Mouse (Mus musculus): ENCODE results near the gene Scn4a.
"Not testable (repeated sequence)": the region's sequence is repeated elsewhere in the genome, so short reads cannot be mapped to it uniquely, and the experiment has no call there.

The Scn4a gene

GRCm38 (mm10) chr11:106353188-106353587 lies at the start of gene Scn4a:
TSS of gene Scn4a (minus strand) at chr11:106353288.
- no peak for DNase-seq

- DNase-seq, result no peak
These were observed 45.4 kb upstream of the Scn4a start for GRCm38 (mm10) chr11:106398481-106398880.

GRCm38 (mm10) chr11:106397656-106398055 lies 44.6 kb upstream of the Scn4a start:
- no peak for DNase-seq

DNA sequence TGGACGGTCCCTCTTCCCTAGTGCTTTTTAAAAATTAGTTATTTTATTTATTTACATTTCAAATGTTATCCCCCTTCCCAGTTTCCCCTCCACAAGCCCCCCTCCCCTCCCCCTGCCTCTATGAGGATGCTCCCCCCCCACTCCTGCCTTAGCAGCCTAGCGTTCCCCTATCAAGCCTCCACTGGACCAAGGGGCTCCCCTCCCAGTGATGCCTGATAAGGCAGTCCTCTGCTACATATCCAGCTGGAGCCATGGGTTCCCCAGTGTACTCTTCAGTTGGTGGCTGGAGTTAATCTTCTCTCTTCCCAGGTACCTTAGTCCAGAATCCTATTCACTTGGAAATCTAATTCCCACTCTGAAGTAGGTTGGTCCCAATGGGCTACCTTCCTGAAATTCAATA lies 41.0 kb upstream of the Scn4a start:
- DNase-seq, result not testable (repeated sequence)

- DNase-seq, result no peak
These were observed 40.2 kb upstream of the Scn4a start for GRCm38 (mm10) chr11:106393331-106393616.

DNA sequence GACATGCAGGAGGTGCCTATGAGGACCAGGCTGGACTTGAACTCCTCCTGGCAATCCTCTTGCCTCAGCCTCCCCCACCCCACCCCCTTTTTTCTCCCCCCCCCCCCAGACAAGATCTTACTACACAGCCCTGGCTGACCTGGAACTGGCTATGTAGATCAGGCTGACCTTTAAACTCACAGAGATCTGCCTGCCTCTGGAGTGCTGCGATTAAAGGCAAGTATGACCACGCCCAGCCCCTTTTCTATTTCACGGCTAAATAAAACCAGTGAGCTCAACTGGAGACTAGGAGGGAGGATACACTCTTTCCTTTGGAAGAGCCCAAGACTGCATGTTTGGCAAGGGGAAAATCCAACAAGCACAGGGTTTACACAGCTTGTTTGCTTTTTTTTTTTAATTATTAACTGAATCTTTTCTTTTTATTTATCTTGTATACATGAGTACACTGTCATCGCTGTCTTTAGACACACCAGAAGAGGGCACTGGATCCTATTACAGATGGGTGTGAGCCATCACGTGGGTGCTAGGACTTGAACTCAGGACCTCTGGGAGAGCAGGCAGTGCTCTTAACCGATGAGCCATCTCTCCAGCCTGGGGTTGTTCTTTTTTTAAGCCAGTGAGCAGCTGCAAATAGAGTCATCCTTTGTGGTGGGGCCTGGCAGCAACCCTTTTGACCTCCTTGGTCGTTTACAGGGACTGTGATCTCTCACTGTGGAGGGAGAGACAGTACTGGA lies 39.7 kb upstream of the Scn4a start:
- DNase-seq, result no peak

DNA sequence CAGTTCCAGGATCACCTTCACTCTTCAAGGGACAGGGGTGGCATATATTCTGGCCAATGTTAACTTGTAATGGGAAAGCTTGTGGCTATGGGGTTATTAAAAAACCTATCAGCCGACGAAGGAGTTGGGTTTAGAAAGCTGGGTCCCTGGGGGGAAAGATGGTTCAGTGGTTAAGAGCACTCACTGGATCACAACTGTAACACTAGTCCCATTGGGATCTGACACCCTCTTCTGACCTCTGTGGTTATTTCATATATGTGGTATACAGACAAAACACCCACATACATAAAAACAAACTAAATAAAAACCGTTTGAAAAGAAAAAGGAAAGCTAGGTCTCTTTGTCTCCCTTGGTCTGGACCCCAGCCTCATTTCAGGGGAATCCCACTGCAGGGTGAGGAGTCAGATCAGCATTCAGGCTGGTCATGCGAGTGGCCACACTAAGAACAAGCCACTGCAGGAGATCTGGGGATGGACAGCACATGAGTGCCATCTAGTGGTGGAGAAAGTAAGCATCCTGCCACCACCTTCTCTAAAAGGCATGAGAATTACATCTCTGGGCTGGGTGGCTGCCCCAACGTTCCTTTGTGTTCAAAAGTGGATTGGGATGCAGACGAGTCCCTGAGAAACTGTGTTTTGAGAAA lies 38.6 kb upstream of the Scn4a start:
- peak; percentile 85 for DNase-seq

DNA sequence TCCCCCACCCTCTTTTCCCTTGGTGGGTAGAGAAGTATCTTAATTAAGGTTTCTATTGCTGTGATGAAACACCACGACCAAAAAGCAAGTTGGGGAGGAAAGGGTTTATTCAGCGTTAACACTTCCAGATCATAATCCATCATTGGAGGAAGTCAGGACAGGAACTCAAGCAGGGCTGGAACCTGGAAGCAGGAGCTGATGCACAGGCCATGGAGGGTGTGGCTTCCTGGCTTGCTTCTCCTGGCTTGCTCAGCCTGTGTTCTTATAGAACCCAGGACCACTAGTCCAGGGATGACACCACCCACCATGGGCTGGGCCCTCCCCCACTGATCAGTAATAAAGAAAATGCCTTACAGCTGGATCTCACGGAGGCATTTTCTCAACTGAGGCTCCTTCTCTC lies 37.7 kb upstream of the Scn4a start:
- DNase-seq, result peak; percentile 66

GRCm38 (mm10) chr11:106389611-106390010 lies 36.5 kb upstream of the Scn4a start:
- DNase-seq, result peak; percentile 68

DNA sequence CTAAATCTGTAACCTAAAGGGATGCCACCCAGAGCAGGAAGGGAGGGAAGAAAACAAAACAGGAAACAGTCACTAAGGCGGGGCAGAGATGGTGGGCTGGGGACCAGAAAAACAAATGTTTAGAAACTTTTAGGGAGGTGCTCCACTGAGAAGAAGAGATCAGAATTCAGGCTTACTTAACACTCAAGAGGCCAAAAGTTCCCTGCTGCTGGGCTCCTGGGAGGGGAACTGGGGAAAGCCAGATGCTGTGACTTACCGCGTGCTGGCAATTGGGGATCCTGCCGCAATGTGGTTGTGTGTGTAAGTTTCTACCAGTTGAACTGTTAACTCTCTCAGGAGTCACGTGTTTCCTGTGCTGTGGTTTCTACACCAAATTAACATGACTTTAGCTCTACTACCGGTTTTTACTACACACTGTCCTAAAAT lies 34.7 kb upstream of the Scn4a start, which contains the start of gene Icam2:
Gene Icam2 (minus strand): TSS at position 285 of the 426 bp plus-strand sequence.
- peak; percentile 57 for DNase-seq

GRCm38 (mm10) chr11:106387020-106387419 lies 33.9 kb upstream of the Scn4a start:
- no peak for DNase-seq

GRCm38 (mm10) chr11:106386409-106386808 lies 33.3 kb upstream of the Scn4a start:
- DNase-seq, result no peak

GRCm38 (mm10) chr11:106383051-106383790 lies 30.1 kb upstream of the Scn4a start:
- DNase-seq, result no peak

GRCm38 (mm10) chr11:106382424-106382823 lies 29.3 kb upstream of the Scn4a start:
- peak; percentile 66 for DNase-seq

GRCm38 (mm10) chr11:106381883-106382282 lies 28.8 kb upstream of the Scn4a start:
- DNase-seq, result peak; percentile 69

GRCm38 (mm10) chr11:106381011-106381410 lies 27.9 kb upstream of the Scn4a start:
- DNase-seq, result no peak

DNA sequence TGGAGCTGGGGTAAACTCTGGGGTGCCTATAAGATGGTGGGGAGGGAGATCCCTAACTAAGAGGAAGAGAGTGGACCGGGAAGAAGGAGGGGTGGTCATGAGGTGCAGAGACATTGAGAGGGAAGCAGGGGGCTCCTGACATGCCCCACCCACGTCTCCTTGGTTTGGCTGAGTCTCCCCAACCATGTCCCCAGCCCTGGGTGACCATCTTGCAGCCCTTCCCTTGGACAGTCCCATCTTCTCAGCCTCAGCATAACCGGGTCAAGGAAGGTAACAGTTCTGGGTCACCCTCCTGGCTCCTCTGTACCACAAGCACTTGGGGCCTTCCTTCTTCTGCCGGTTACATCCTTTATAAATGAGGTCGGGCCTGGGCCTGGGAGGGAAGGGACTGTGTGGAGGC lies 21.9 kb upstream of the Scn4a start:
- no peak for DNase-seq

DNA sequence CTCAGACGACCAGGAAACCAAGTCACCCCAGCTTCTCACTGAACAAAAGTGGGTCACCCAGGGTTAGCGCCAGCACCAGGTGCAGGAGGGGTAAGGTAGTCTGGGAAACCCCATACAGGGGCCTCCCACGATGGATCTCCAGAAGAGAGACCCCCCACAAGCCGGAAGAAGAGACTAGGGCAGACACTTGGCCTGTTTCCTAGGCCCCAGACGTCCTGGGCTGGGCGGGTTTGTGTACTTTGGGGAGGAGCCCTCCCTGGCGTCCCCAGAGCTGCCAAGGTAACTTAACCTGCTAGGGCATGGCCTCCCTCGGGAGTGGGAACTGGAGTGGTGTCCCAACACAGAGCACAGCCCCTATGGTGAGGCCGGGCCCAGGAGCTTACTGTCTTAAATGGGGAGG lies 21.5 kb upstream of the Scn4a start:
- DNase-seq, result peak; percentile 52

- no peak for DNase-seq
These were observed 20.9 kb upstream of the Scn4a start for GRCm38 (mm10) chr11:106373998-106374397.

DNA sequence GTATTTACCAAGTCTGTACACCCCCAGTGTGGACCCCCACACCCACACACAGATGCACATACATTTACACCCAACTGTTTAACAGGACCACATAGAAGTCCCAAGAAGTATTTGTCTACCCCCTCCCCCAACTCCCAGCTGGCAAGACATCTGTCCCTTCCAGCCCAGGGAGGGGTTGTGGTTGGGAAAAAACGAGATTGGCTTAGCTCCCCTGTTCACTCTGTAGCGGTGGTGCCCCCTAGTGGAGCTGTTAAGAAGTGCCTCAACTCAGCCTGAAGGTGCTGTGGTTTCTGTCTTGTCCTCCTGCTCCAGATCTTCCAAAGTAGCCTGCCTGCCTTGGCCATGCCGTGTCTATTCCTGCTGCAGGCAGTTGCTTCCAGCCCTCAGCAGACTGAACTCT lies 13.2 kb upstream of the Scn4a start:
- peak; percentile 93 for DNase-seq

- no peak for DNase-seq
These were observed 12.3 kb upstream of the Scn4a start, which contains the start of gene Prr29 for GRCm38 (mm10) chr11:106365366-106365765. TSS of gene Prr29 (plus strand) at chr11:106365472.

GRCm38 (mm10) chr11:106364712-106365111 lies 11.6 kb upstream of the Scn4a start:
- peak; percentile 80 for DNase-seq

DNA sequence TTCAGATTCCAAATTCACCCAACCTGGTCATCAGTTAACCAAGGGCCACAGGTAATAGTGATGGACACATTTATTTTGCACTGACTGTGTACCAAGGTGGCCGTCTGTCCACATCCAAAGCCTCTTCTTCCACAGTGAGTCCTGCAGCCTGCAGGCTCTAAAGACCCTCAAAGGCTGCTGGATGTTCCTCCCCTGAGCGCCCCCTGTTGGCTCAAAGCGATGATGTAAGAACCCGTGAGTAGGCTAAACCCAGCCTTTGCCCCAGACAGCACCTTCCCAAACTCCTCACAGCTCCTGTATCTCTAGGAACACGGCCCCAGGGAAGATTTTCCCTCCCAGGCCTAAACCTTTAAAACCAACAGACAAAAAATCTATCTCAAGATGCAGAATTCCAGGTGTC lies 6.3 kb upstream of the Scn4a start:
- no peak for DNase-seq

Measured in lung, postnatal 10 days (tissue).